ENCODE assay signal across 24 mouse cellular contexts in genomic region chr7:117388284-117388988, GRCm38 (mm10). TPM values are rescaled to one million over a fixed set of nuclear protein-coding genes. Genes with fewer than 3 reads are reported as not detected.
DNase-seq lines count a peak whose midpoint lies in the region; ATAC-seq and TF ChIP-seq lines count a peak whose summit lies in the region.
"Had no signal": no experiment of that assay in that cellular context is flagged by ENCODE, and none has a peak within 500 bp of the region (broad histone marks: within the 10 kb centered on the region; RNA-seq: fewer than 3 reads in every experiment).

No protein-coding gene starts in this region.

- ATAC-seq in common myeloid progenitor, adult 5-6 weeks (replicated peaks; ENCODE audit: low read depth, poor library complexity, severe bottlenecking) = peak; percentile 26; the same call in 1 of the 2 replicates
- peak; percentile 85 for ATAC-seq in intestine, postnatal 0 days
- ATAC-seq: forebrain, embryonic 15.5 days; hindbrain, postnatal 0 days had no signal

- DNase-seq in kidney, adult 8-10 months = peak; percentile 33 to 53
- DNase-seq in kidney, postnatal 10 days = no peak
- DNase-seq in 416B (ENCODE audit: low read depth) = peak; percentile 49
- DNase-seq in midbrain, embryonic 10.5 days (ENCODE audit: low spot score) = no peak
- no peak for DNase-seq in thymus, postnatal 25 days
- no peak for DNase-seq in cerebellum, postnatal 4 days (ENCODE audit: low spot score in 2 of 2)
- DNase-seq: adrenal gland, postnatal 14 days; cerebellum, adult 11-12 months; cerebellum, adult 9-10 months; cerebellum, postnatal 25 days; embryo, embryonic 11 days; gastrocnemius, postnatal 36 days; heart, adult 18-20 months; heart, postnatal 10 days; heart, postnatal 4 days had no signal

- peaks cover 2% of the 10 kb centered on the region; the same call in 1 of the 2 replicates for H3K4me1 ChIP-seq in intestine, postnatal 0 days (replicated peaks; ENCODE audit: control insufficient read depth, insufficient read depth, low read length)
- H3K4me1 ChIP-seq in midbrain, embryonic 10.5 days = peaks cover 3% of the 10 kb centered on the region
- H3K4me1 ChIP-seq: embryonic facial prominence, embryonic 15.5 days had no signal

- no peaks in the 10 kb centered on the region for H3K36me3 ChIP-seq in intestine, postnatal 0 days (ENCODE audit: control insufficient read depth, insufficient read depth)
- 0 out of 2 replicates have a peak, but pooled peaks cover 3% of the 10 kb centered on the region for H3K36me3 ChIP-seq in midbrain, embryonic 10.5 days
- H3K36me3 ChIP-seq: embryonic facial prominence, embryonic 15.5 days; forebrain, embryonic 15.5 days; heart, embryonic 10.5 days had no signal

- H3K9me3 ChIP-seq in intestine, postnatal 0 days (ENCODE audit: control insufficient read depth) = no peaks in the 10 kb centered on the region
- no peaks in the 10 kb centered on the region for H3K9me3 ChIP-seq in midbrain, embryonic 10.5 days (replicated peaks)
- H3K9me3 ChIP-seq: embryonic facial prominence, embryonic 15.5 days; forebrain, embryonic 10.5 days; forebrain, embryonic 15.5 days; heart, embryonic 10.5 days; hindbrain, embryonic 13.5 days had no signal

- TF ChIP-seq CTCF in intestine, postnatal 0 days (IDR thresholded peaks at IDR 0.05; ENCODE audit: low read depth) = no peak

- 62% methylated on average over 9 of the region's 9 CpGs for WGBS in intestine, postnatal 0 days
- WGBS in midbrain, embryonic 10.5 days = 92% methylated on average over 9 of the region's 9 CpGs

- H3K4me3 ChIP-seq in intestine, postnatal 0 days (ENCODE audit: low read depth, low read length) = no peak overlapping the region
- H3K4me3 ChIP-seq in midbrain, embryonic 10.5 days = no peak overlapping the region
- H3K4me3 ChIP-seq: embryonic facial prominence, embryonic 15.5 days; erythroblast, embryonic 14.5 days; forebrain, embryonic 10.5 days; forebrain, embryonic 15.5 days; heart, embryonic 10.5 days; hindbrain, embryonic 13.5 days had no signal

- H3K9ac ChIP-seq in intestine, postnatal 0 days (ENCODE audit: low read depth, low read length) = no peak overlapping the region
- H3K9ac ChIP-seq: embryonic facial prominence, embryonic 15.5 days; forebrain, embryonic 15.5 days; hindbrain, embryonic 13.5 days had no signal

- no peaks in the 10 kb centered on the region for H3K27me3 ChIP-seq in intestine, postnatal 0 days (replicated peaks; ENCODE audit: control insufficient read depth, insufficient read depth, low read length)
- H3K27me3 ChIP-seq in midbrain, embryonic 10.5 days (ENCODE audit: low read depth, poor library complexity, severe bottlenecking) = no peaks in the 10 kb centered on the region; the same call in 1 of the 2 replicates
- H3K27me3 ChIP-seq: embryonic facial prominence, embryonic 15.5 days; forebrain, embryonic 15.5 days; hindbrain, embryonic 13.5 days had no signal

- H3K4me2 ChIP-seq in intestine, postnatal 0 days (replicated peaks; ENCODE audit: low read depth) = no peak overlapping the region
- H3K4me2 ChIP-seq: embryonic facial prominence, embryonic 15.5 days; forebrain, embryonic 15.5 days; hindbrain, embryonic 13.5 days had no signal

- H3K27ac ChIP-seq in intestine, postnatal 0 days (ENCODE audit: low read depth, low read length) = no peak overlapping the region
- H3K27ac ChIP-seq in midbrain, embryonic 10.5 days (replicated peaks) = no peak overlapping the region
- H3K27ac ChIP-seq: embryonic facial prominence, embryonic 15.5 days; forebrain, embryonic 10.5 days; forebrain, embryonic 15.5 days; heart, embryonic 10.5 days; hindbrain, embryonic 13.5 days; hindbrain, postnatal 0 days had no signal

RNA-seq across cellular contexts. Expression of gene Xylt1, which starts 7.7 kb away (rescaled TPM):
- total RNA-seq in common myeloid progenitor, adult 5-6 weeks (2017) = 9.0 and 12.9 TPM in 2 replicates
- polyA plus RNA-seq in intestine, postnatal 0 days (2015; fragmentation: Nextera tagmentation; extraction: Ambion mirVana) = 0.52 and 0.60 TPM in 2 replicates
- polyA plus RNA-seq in midbrain, embryonic 10.5 days (2016; fragmentation: Nextera tagmentation; extraction: Ambion mirVana) = 0.91 and 1.0 TPM in 2 replicates

Comparison
In these comparisons a context has a peak if more than half of its experiments do, and no peak if none do; other contexts are left out.
1. DNase-seq: peak in kidney, adult 8-10 months (2 of 2) and 416B (single experiment); none in kidney, postnatal 10 days (single experiment), midbrain, embryonic 10.5 days (single experiment), thymus, postnatal 25 days (single experiment) and cerebellum, postnatal 4 days (0 of 2).